Mouse (Mus musculus): ENCODE data around the gene Epb41l1.

DNA sequence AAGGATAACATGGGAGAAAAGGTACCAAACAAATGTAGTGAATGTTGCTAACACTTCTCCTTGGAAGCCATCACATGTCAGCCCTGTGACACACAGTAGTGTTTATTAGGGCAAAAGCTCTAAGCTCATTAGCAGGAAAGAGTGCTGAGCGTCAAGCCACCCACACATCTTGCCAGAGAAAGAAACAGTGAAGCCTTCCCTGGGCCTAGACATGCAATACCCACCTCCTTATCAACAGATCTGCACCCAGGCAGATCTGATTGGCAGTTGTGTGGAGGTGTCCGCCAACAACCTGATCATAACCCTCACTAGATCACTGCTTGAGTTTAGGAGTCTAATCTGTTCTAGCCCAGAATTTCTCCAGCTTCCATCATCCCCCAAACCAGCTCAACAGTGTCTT is 24.6 kb upstream of the Epb41l1 start:
- TF ChIP-seq CTCF (IDR thresholded peaks at IDR 0.05; ENCODE audit: borderline replicate concordance, extremely low read depth, insufficient read depth, insufficient read length) (no peak), POLR2A (IDR thresholded peaks at IDR 0.05; ENCODE audit: borderline replicate concordance, extremely low read depth, insufficient read depth, insufficient read length, poor library complexity, severe bottlenecking) (no peak)

Measured in brain, embryonic 14.5 days (tissue).